Mouse (Mus musculus) gastrocnemius, adult 18-20 months (tissue): ENCODE measurements around the gene Eps8l3. TPM values are rescaled to one million over a fixed set of nuclear protein-coding genes. Genes with fewer than 3 reads are reported as not detected.

Experiments
- DNase-seq: peaks from one replicate; pipeline ENCODE4 v3.0.0; 2021; ENCODE audit warnings: low spot score
- total RNA-seq, 2 experiments: library from RNA; stranded (reverse); gene quantifications; 2 replicates each; pipeline ENCODE4 v1.2.3; 2021

The Eps8l3 gene
- total RNA-seq, 2 experiments from 2014 or later, result not detected

GRCm38 (mm10) chr3:107941261-107941660 lies 64.2 kb downstream of the Eps8l3 start:
- no peak for DNase-seq

Other genes starting within 250 kb of the Eps8l3 start
- not detected for gene Gm10961, start 245.9 kb upstream of the Eps8l3 start, total RNA-seq
- gene Strip1, start 245.5 kb upstream of the Eps8l3 start, total RNA-seq, result 10 to 100 TPM; 15.1 to 17.9 TPM
- 10 to 100 TPM; 25.0 to 30.9 TPM for gene Ahcyl1, start 180.7 kb upstream of the Eps8l3 start, total RNA-seq
- gene Csf1, start 116.8 kb upstream of the Eps8l3 start, total RNA-seq, result 1 to 10 TPM; 6.6 to 8.4 TPM
- 10 to 100 TPM; 86.9 to 93.2 TPM for gene Gstm5, start 18.6 kb downstream of the Eps8l3 start, total RNA-seq
- 10 to 100 TPM; 12.8 to 14.7 TPM for gene Gstm7, start 54.6 kb downstream of the Eps8l3 start, total RNA-seq
- under 1 TPM; 0.45 to 0.46 TPM for gene Gstm6, start 66.5 kb downstream of the Eps8l3 start, total RNA-seq
- gene Gstm3, start 92.1 kb downstream of the Eps8l3 start, total RNA-seq, result not detected
- gene Gstm2, start 109.2 kb downstream of the Eps8l3 start, total RNA-seq, result 100 to 1,000 TPM in 1 of 2 experiments, 10 to 100 TPM in 1; 95.2 to 129 TPM
- gene Gstm1, start 140.7 kb downstream of the Eps8l3 start, total RNA-seq, result 100 to 1,000 TPM; 201 to 229 TPM
- 10 to 100 TPM; 11.8 to 15.8 TPM for gene Gstm4, start 167.7 kb downstream of the Eps8l3 start, total RNA-seq
- gene Ampd2, start 209.4 kb downstream of the Eps8l3 start, total RNA-seq, result 1 to 10 TPM; 3.6 TPM
- gene Gnat2, start 215.6 kb downstream of the Eps8l3 start, total RNA-seq, result under 1 TPM; 0.45 to 0.94 TPM